20 mouse cellular contexts compared by ENCODE assay signal in the genomic region with DNA sequence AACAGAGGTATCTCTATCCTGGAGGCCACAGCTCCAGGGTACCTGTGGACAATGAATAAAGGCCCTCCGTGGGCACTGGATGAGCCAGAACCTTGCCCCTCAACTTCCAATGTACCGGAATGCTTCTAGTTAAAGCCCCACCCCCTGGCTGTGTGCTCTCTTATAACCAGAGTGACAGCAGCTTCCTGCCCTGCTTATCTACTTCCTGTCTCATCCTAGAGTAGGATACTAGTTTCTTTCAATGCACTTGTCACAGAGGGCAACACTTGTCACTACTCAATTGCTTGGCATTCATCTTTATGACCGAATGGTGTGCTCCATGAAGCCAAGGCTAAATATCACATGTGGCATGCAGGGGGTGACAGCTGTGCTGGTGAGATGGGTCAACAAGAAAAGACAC. TPM values are rescaled to one million over a fixed set of nuclear protein-coding genes. Genes with fewer than 3 reads are reported as not detected.
DNase-seq lines count a peak whose midpoint lies in the region; ATAC-seq lines count a peak whose summit lies in the region.
"Had no signal": no experiment of that assay in that cellular context is flagged by ENCODE, and none has a peak within 500 bp of the region (broad histone marks: within the 10 kb centered on the region; RNA-seq: fewer than 3 reads in every experiment).

No protein-coding gene starts in this region.

- DNase-seq in 416B (ENCODE audit: low read depth), result peak; percentile 77
- peak; percentile 60 for DNase-seq in MEL-GATA-1-ER (ENCODE audit: extremely low read depth, low read depth)
- peak; percentile 49 to 60 for DNase-seq in thymus, postnatal 10 days (ENCODE audit: low spot score in 2 of 2)
- no peak for DNase-seq in yolk sac, embryonic 10.5 days (ENCODE audit: low spot score)
- DNase-seq in heart, adult 11 months, result no peak
- no peak for DNase-seq in left cerebral cortex, postnatal 36 days (ENCODE audit: low spot score in 2 of 2)
- DNase-seq: adrenal gland, postnatal 10 days; B cell, adult 2 months; cerebellum, adult 18-20 months; heart, adult 18-20 months; heart, postnatal 4 days; kidney, postnatal 4 days; layer of hippocampus, postnatal 36 days; left cerebral cortex, postnatal 4 days; liver, embryonic 13.5 days; right cerebral cortex, postnatal 14 days had no signal

- no peak overlapping the region for H3K4me2 ChIP-seq in liver, embryonic 12.5 days
- H3K4me2 ChIP-seq: liver, embryonic 13.5 days; neural tube, embryonic 13.5 days had no signal

- H3K36me3 ChIP-seq in liver, embryonic 12.5 days, result no peaks in the 10 kb centered on the region
- H3K36me3 ChIP-seq: liver, embryonic 13.5 days; neural tube, embryonic 13.5 days had no signal

- intact Hi-C loops in left cerebral cortex, postnatal 36 days (cut with DNase I), result no loop called here

- H3K4me1 ChIP-seq in liver, embryonic 12.5 days, result peaks cover 25% of the 10 kb centered on the region
- H3K4me1 ChIP-seq: neural tube, embryonic 13.5 days had no signal

- H3K27ac ChIP-seq in liver, embryonic 12.5 days, result 0 out of 2 replicates have a peak overlapping the region, but pooled peaks have one; percentile 56
- H3K27ac ChIP-seq: liver, embryonic 13.5 days; neural tube, embryonic 13.5 days had no signal

- H3K9ac ChIP-seq in liver, embryonic 12.5 days, result no peak overlapping the region
- H3K9ac ChIP-seq: liver, embryonic 13.5 days; neural tube, embryonic 13.5 days had no signal

- H3K9me3 ChIP-seq in liver, embryonic 12.5 days (replicated peaks), result no peaks in the 10 kb centered on the region
- H3K9me3 ChIP-seq: liver, embryonic 13.5 days; neural tube, embryonic 13.5 days had no signal

- ATAC-seq in liver, embryonic 12.5 days, result peak; percentile 42; the same call in 1 of the 2 replicates

- 12% methylated on average over 3 of the region's 3 CpGs for WGBS in liver, embryonic 12.5 days (ENCODE audit: insufficient replicate concordance)

- H3K27me3 ChIP-seq in liver, embryonic 12.5 days (replicated peaks), result no peaks in the 10 kb centered on the region
- H3K27me3 ChIP-seq: liver, embryonic 13.5 days; neural tube, embryonic 13.5 days had no signal

- no peak overlapping the region for H3K4me3 ChIP-seq in liver, embryonic 12.5 days
- H3K4me3 ChIP-seq: liver, embryonic 13.5 days; neural tube, embryonic 13.5 days had no signal

RNA-seq across cellular contexts. Expression of gene Il10ra, which starts 17.7 kb away (rescaled TPM):
- 2.9 and 3.1 TPM in 2 replicates for polyA plus RNA-seq in liver, embryonic 12.5 days (2016; fragmentation: Nextera tagmentation; extraction: Ambion mirVana)
- 1 to 10 TPM; 2.9 to 3.9 TPM for total RNA-seq in left cerebral cortex, postnatal 36 days (2021)

RNA-seq across cellular contexts. Expression of gene Tmprss4, which starts 47.4 kb away (rescaled TPM):
- not detected in 2 replicates for polyA plus RNA-seq in liver, embryonic 12.5 days (2016; fragmentation: Nextera tagmentation; extraction: Ambion mirVana)
- under 1 TPM; 0.18 to 0.20 TPM for total RNA-seq in left cerebral cortex, postnatal 36 days (2021)
- total RNA-seq: adrenal gland, postnatal 10 days; gastrocnemius, adult 8-10 months; heart, postnatal 4 days; layer of hippocampus, postnatal 36 days; left cerebral cortex, postnatal 4 days had no signal
- polyA plus RNA-seq: heart, embryonic 14.5 days; neural tube, embryonic 13.5 days had no signal

Comparison
In these comparisons a context has a peak if more than half of its experiments do, and no peak if none do; other contexts are left out.
1. DNase-seq: peak in 416B (single experiment), MEL-GATA-1-ER (single experiment) and thymus, postnatal 10 days (2 of 2); none in yolk sac, embryonic 10.5 days (single experiment), heart, adult 11 months (single experiment) and left cerebral cortex, postnatal 36 days (0 of 2).